Mouse (Mus musculus): Measurements from ENCODE around the gene Mapk13. TPM values are rescaled to one million over a fixed set of nuclear protein-coding genes. Genes with fewer than 3 reads are reported as not detected.
A peak's percentile ranks its signal among the peaks of the same experiment; 100 is the strongest.

The Mapk13 gene
- polyA plus RNA-seq, 1 experiment from 2014 or later: 135 TPM

- 55% methylated on average over 3 of the region's 3 CpGs for WGBS
- DNase-seq (ENCODE audit: low spot score) (no peak), ATAC-seq (replicated peaks; ENCODE audit: low FRiP score, low TSS enrichment, low read depth) (no peak)
- no peak overlapping the region for H3K9ac ChIP-seq (ENCODE audit: low read length)
- H3K4me2 ChIP-seq (ENCODE audit: low read length): no peak overlapping the region
- no peak overlapping the region for H3K4me3 ChIP-seq (ENCODE audit: low read depth, low read length)
- H3K27ac ChIP-seq (ENCODE audit: low read depth): no peak overlapping the region
- 0 out of 2 replicates have a peak, but pooled peaks cover 3% of the 10 kb centered on the region for H3K4me1 ChIP-seq (replicated peaks; ENCODE audit: control insufficient read depth, insufficient read depth, low read length)
- H3K36me3 ChIP-seq (ENCODE audit: control insufficient read depth, insufficient read depth, low read length): peaks cover 21% of the 10 kb centered on the region
- no peaks in the 10 kb centered on the region for H3K9me3 ChIP-seq (ENCODE audit: control insufficient read depth, low read length)
- no peaks in the 10 kb centered on the region for H3K27me3 ChIP-seq (replicated peaks; ENCODE audit: control insufficient read depth, insufficient read depth, low read length)
These were observed 11.7 kb downstream of the Mapk13 start for GRCm38 (mm10) chr17:28780836-28781235.

- Histone ChIP-seq H3K4me3 (ENCODE audit: low read depth, low read length) (no peak overlapping the region), H3K4me1 (replicated peaks; ENCODE audit: control insufficient read depth, insufficient read depth, low read length) (0 out of 2 replicates have a peak, but pooled peaks cover 3% of the 10 kb centered on the region), H3K4me2 (ENCODE audit: low read length) (no peak overlapping the region), H3K9ac (ENCODE audit: low read length) (no peak overlapping the region), H3K36me3 (ENCODE audit: control insufficient read depth, insufficient read depth, low read length) (peaks cover 14% of the 10 kb centered on the region), H3K27ac (ENCODE audit: low read depth) (peak overlapping the region; percentile 62; the same call in 1 of the 2 replicates), H3K9me3 (ENCODE audit: control insufficient read depth, low read length) (no peaks in the 10 kb centered on the region), H3K27me3 (replicated peaks; ENCODE audit: control insufficient read depth, insufficient read depth, low read length) (no peaks in the 10 kb centered on the region)
- no peak for DNase-seq (ENCODE audit: low spot score)
- 41% methylated on average over 9 of the region's 9 CpGs for WGBS
- 0 out of 2 replicates have a peak, but pooled peaks have one; percentile 22 for ATAC-seq (replicated peaks; ENCODE audit: low FRiP score, low TSS enrichment, low read depth)
These were observed 12.4 kb downstream of the Mapk13 start for GRCm38 (mm10) chr17:28781290-28782045.

GRCm38 (mm10) chr17:28785036-28785435 lies 15.9 kb downstream of the Mapk13 start:
- DNase-seq (ENCODE audit: low spot score) (no peak), ATAC-seq (replicated peaks; ENCODE audit: low FRiP score, low TSS enrichment, low read depth) (no peak)
- H3K36me3 ChIP-seq (ENCODE audit: control insufficient read depth, insufficient read depth, low read length): no peaks in the 10 kb centered on the region
- H3K27me3 ChIP-seq (replicated peaks; ENCODE audit: control insufficient read depth, insufficient read depth, low read length): no peaks in the 10 kb centered on the region
- H3K4me2 ChIP-seq (ENCODE audit: low read length): no peak overlapping the region
- 0 out of 2 replicates have a peak, but pooled peaks cover 3% of the 10 kb centered on the region for H3K4me1 ChIP-seq (replicated peaks; ENCODE audit: control insufficient read depth, insufficient read depth, low read length)
- H3K9ac ChIP-seq (ENCODE audit: low read length): no peak overlapping the region
- H3K4me3 ChIP-seq (ENCODE audit: low read depth, low read length): no peak overlapping the region
- no peaks in the 10 kb centered on the region for H3K9me3 ChIP-seq (ENCODE audit: control insufficient read depth, low read length)
- 87% methylated on average over 3 of the region's 3 CpGs for WGBS
- H3K27ac ChIP-seq (ENCODE audit: low read depth): no peak overlapping the region

GRCm38 (mm10) chr17:28787507-28787906 lies 18.4 kb downstream of the Mapk13 start:
- no peak overlapping the region for H3K9ac ChIP-seq (ENCODE audit: low read length)
- H3K36me3 ChIP-seq (ENCODE audit: control insufficient read depth, insufficient read depth, low read length): no peaks in the 10 kb centered on the region
- H3K4me1 ChIP-seq (replicated peaks; ENCODE audit: control insufficient read depth, insufficient read depth, low read length): no peaks in the 10 kb centered on the region
- H3K27me3 ChIP-seq (replicated peaks; ENCODE audit: control insufficient read depth, insufficient read depth, low read length): no peaks in the 10 kb centered on the region
- WGBS: 95% methylated on average over 12 of the region's 12 CpGs
- ATAC-seq (replicated peaks; ENCODE audit: low FRiP score, low TSS enrichment, low read depth) (no peak), DNase-seq (ENCODE audit: low spot score) (no peak)
- no peaks in the 10 kb centered on the region for H3K9me3 ChIP-seq (ENCODE audit: control insufficient read depth, low read length)
- no peak overlapping the region for H3K4me2 ChIP-seq (ENCODE audit: low read length)
- no peak overlapping the region for H3K4me3 ChIP-seq (ENCODE audit: low read depth, low read length)
- no peak overlapping the region for H3K27ac ChIP-seq (ENCODE audit: low read depth)

DNA sequence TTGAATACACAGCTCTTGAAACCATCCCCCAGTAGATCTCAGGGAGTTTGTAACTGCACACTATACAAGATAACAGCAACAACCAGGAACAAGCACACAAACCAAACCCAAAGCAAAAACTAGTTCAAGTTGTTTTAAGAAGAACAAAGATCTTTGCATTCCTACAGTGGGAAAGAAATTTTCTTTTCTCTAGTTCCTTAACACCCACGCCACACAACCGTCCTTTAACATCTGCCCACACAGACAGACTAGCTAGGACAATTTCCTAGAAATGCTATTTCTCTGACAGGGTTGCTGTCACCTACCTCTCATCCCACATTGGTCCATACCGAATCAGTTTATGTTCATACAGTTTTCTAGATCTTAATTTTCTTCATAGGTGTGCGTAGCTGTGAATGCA lies 27.9 kb downstream of the Mapk13 start:
- Histone ChIP-seq H3K9ac (ENCODE audit: low read length) (no peak overlapping the region), H3K4me2 (ENCODE audit: low read length) (no peak overlapping the region), H3K4me1 (replicated peaks; ENCODE audit: control insufficient read depth, insufficient read depth, low read length) (peaks cover 10% of the 10 kb centered on the region), H3K9me3 (ENCODE audit: control insufficient read depth, low read length) (no peaks in the 10 kb centered on the region), H3K27me3 (replicated peaks; ENCODE audit: control insufficient read depth, insufficient read depth, low read length) (no peaks in the 10 kb centered on the region), H3K27ac (ENCODE audit: low read depth) (no peak overlapping the region), H3K36me3 (ENCODE audit: control insufficient read depth, insufficient read depth, low read length) (no peaks in the 10 kb centered on the region), H3K4me3 (ENCODE audit: low read depth, low read length) (no peak overlapping the region)
- DNase-seq (ENCODE audit: low spot score) (no peak), ATAC-seq (replicated peaks; ENCODE audit: low FRiP score, low TSS enrichment, low read depth) (no peak)
- 93% methylated on average over 4 of the region's 4 CpGs for WGBS

DNA sequence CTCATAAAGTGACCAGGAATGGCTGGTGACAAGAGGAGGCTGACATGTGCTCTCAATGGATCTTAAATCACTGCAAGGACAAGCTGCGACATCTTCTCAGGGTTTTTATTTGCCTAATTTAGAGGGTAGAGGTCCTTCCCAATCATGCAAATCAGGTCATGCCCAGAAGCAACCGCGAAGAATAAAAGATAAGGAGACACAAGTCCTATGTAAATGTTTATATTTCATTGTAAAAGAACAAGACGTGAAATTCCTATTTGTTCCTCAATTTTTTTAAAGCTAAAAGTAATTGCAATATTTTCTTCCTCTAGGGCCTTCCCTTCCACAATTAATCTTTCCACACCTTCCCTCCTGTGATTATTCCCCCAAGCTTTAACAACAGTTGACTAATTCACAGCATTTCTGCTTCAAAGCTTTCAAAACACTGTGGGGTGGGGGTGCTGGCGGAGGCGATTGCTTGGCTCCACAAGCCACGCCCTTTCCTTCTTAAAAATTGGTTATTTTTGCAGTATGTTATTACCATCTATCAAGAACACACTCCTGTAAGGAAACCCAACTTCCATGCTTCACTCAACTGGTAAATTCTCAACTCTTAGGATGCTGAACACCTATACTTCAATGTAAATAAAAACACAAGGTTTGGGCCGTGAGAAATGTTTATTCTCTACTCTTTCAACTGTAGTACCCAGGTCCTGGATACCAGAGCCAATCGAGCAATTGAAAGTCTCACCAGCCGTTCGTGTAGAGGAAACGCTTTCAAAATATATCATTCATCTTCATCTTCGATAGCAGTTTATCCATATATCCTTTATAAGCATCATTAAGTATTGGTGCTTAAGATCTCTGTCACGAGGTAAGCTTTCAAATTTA lies 30.4 kb downstream of the Mapk13 start:
- H3K4me1 ChIP-seq (replicated peaks; ENCODE audit: control insufficient read depth, insufficient read depth, low read length): peaks cover 20% of the 10 kb centered on the region
- no peak for ATAC-seq (replicated peaks; ENCODE audit: low FRiP score, low TSS enrichment, low read depth)
- no peak overlapping the region for H3K27ac ChIP-seq (ENCODE audit: low read depth)
- 0 out of 2 replicates have a peak, but pooled peaks cover 3% of the 10 kb centered on the region for H3K36me3 ChIP-seq (ENCODE audit: control insufficient read depth, insufficient read depth, low read length)
- H3K27me3 ChIP-seq (replicated peaks; ENCODE audit: control insufficient read depth, insufficient read depth, low read length): no peaks in the 10 kb centered on the region
- H3K9ac ChIP-seq (ENCODE audit: low read length): no peak overlapping the region
- peak overlapping the region; percentile 94 for H3K4me2 ChIP-seq (ENCODE audit: low read length)
- peak overlapping the region; percentile 73; the same call in 1 of the 2 replicates for H3K4me3 ChIP-seq (ENCODE audit: low read depth, low read length)
- no peak for DNase-seq (ENCODE audit: low spot score)
- H3K9me3 ChIP-seq (ENCODE audit: control insufficient read depth, low read length): no peaks in the 10 kb centered on the region
- WGBS: 8% methylated on average over 14 of the region's 14 CpGs

DNA sequence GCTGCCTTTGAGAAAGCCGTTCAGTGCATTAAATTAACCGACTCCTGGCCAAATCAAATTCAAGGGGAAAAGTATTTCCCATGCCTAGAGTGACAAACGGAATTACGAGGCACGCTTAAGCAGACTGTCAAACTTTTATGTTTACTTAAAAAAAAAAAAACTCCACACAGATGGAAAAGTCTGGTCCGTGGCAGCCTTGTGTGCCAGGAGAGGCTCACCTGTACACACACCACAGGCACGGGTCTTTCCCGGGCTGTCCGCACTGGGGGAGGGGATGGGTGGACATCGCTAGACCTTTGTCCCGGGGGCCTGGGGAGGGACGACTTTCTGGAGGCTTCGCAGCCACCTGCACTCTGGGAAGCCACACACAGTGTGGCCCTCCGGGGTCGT lies 31.2 kb downstream of the Mapk13 start:
- no peaks in the 10 kb centered on the region for H3K9me3 ChIP-seq (ENCODE audit: control insufficient read depth, low read length)

DNA sequence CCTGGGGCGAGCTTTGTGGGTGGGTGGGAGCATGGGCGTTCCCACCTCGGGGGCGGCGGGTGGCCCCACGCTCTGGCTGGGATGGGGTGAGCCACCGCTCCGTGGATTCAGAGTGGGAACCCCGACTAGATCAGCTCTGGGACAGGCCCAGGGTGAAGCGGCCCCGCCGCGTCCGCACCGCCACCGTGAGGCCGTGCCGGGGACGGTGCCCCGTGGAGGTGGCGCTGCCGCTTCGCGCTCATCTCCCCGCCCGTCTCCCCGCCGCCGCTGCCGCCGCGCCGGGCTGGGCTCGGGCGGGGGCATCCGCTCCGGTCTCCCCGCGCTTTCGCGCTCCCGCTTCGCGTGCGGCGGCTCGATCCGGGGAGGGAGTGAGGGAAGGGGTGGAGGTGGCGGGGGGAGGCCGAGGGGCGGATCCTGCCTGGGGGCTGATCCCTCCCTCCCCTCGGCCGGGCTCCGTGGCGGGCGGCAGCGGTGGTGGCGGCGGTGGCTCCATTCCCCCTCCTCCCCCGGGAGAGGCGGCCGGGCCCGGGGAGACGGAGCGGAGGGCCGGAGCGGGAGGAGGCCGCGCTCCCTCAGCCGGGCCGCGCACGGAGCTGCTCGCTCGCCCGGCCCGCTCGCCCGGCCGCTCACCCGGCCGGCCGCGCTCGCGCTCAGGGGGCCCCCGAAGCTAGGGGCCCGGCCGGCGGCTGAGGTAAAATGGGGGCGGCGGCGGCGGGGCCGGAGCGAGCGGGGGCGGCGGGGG lies 31.7 kb downstream of the Mapk13 start, which contains the start of gene Brpf3:
TSS of gene Brpf3 (plus strand) at position 420 of the 742 bp plus-strand sequence.
- peak; percentile 87 for DNase-seq (ENCODE audit: low spot score)
- peak; percentile 78 for ATAC-seq (replicated peaks; ENCODE audit: low FRiP score, low TSS enrichment, low read depth)
- Histone ChIP-seq H3K4me3 (ENCODE audit: low read depth, low read length) (peak within 1 kb of the TSS; percentile 73), H3K36me3 (ENCODE audit: control insufficient read depth, insufficient read depth, low read length) (peaks cover 8% of the 10 kb centered on the region; the same call in 1 of the 2 replicates), H3K9me3 (ENCODE audit: control insufficient read depth, low read length) (no peaks in the 10 kb centered on the region), H3K9ac (ENCODE audit: low read length) (peak within 1 kb of the TSS; percentile 97), H3K27me3 (replicated peaks; ENCODE audit: control insufficient read depth, insufficient read depth, low read length) (no peaks in the 10 kb centered on the region), H3K4me1 (replicated peaks; ENCODE audit: control insufficient read depth, insufficient read depth, low read length) (peaks cover 20% of the 10 kb centered on the region), H3K27ac (ENCODE audit: low read depth) (peak within 1 kb of the TSS; percentile 93), H3K4me2 (ENCODE audit: low read length) (peak within 1 kb of the TSS; percentile 94)
- under 1% methylated on average over 59 of the region's 99 CpGs for WGBS

More for the DNA sequence above, 31.2 kb downstream of the Mapk13 start:
- under 1% methylated on average over 15 of the region's 15 CpGs for WGBS
- Histone ChIP-seq H3K27ac (ENCODE audit: low read depth) (peak overlapping the region; percentile 93), H3K27me3 (replicated peaks; ENCODE audit: control insufficient read depth, insufficient read depth, low read length) (no peaks in the 10 kb centered on the region), H3K36me3 (ENCODE audit: control insufficient read depth, insufficient read depth, low read length) (peaks cover 3% of the 10 kb centered on the region; the same call in 1 of the 2 replicates), H3K4me3 (ENCODE audit: low read depth, low read length) (peak overlapping the region; percentile 73), H3K9ac (ENCODE audit: low read length) (peak overlapping the region; percentile 97), H3K4me1 (replicated peaks; ENCODE audit: control insufficient read depth, insufficient read depth, low read length) (peaks cover 20% of the 10 kb centered on the region), H3K4me2 (ENCODE audit: low read length) (peak overlapping the region; percentile 94)
- ATAC-seq (replicated peaks; ENCODE audit: low FRiP score, low TSS enrichment, low read depth) (peak; percentile 29; the same call in 1 of the 2 replicates), DNase-seq (ENCODE audit: low spot score) (no peak)

Measured in intestine, embryonic 14.5 days (tissue).